Mouse (Mus musculus): ENCODE data around the gene Ctcf. TPM values are rescaled to one million over a fixed set of nuclear protein-coding genes. Genes with fewer than 3 reads are reported as not detected.

Ctcf gene
- polyA plus RNA-seq, 1 experiment from 2014 or later: 152 TPM

- Histone ChIP-seq H3K9me3 (no peaks in the 10 kb centered on the region), H3K27ac (replicated peaks) (no peak overlapping the region), H3K27me3 (no peaks in the 10 kb centered on the region), H3K4me2 (replicated peaks) (peak overlapping the region; percentile 61), H3K4me3 (peak overlapping the region; percentile 56), H3K9ac (replicated peaks) (peak overlapping the region; percentile 64), H3K36me3 (peaks cover 29% of the 10 kb centered on the region), H3K4me1 (peaks cover 25% of the 10 kb centered on the region)
- 83% methylated on average over 30 of the region's 30 CpGs for WGBS
- ATAC-seq (replicated peaks): no peak
Measured at GRCm38 (mm10) chr8:105695080-105695780, 58.9 kb downstream of the Ctcf start.

- H3K4me2 ChIP-seq (replicated peaks): no peak overlapping the region
- no peaks in the 10 kb centered on the region for H3K27me3 ChIP-seq
- ATAC-seq (replicated peaks): no peak
- peaks cover 29% of the 10 kb centered on the region for H3K36me3 ChIP-seq
- WGBS: 92% methylated on average over 17 of the region's 17 CpGs
- H3K4me1 ChIP-seq: peaks cover 35% of the 10 kb centered on the region
- H3K27ac ChIP-seq (replicated peaks): no peak overlapping the region
- no peak overlapping the region for H3K9ac ChIP-seq (replicated peaks)
- H3K9me3 ChIP-seq: no peaks in the 10 kb centered on the region
- no peak overlapping the region for H3K4me3 ChIP-seq
Measured at GRCm38 (mm10) chr8:105697196-105697780, 60.9 kb downstream of the Ctcf start.

- Histone ChIP-seq H3K27ac (replicated peaks) (no peak overlapping the region), H3K4me1 (peaks cover 38% of the 10 kb centered on the region), H3K4me2 (replicated peaks) (no peak overlapping the region), H3K36me3 (peaks cover 36% of the 10 kb centered on the region), H3K9ac (replicated peaks) (no peak overlapping the region), H3K27me3 (no peaks in the 10 kb centered on the region), H3K4me3 (no peak overlapping the region), H3K9me3 (no peaks in the 10 kb centered on the region)
- WGBS: 89% methylated on average over 5 of the region's 5 CpGs
- no peak for ATAC-seq (replicated peaks)
Measured at GRCm38 (mm10) chr8:105698734-105699133, 62.4 kb downstream of the Ctcf start.

- Histone ChIP-seq H3K4me1 (peaks cover 31% of the 10 kb centered on the region), H3K4me3 (peak overlapping the region; percentile 58), H3K36me3 (peaks cover 38% of the 10 kb centered on the region), H3K4me2 (replicated peaks) (peak overlapping the region; percentile 96), H3K27me3 (no peaks in the 10 kb centered on the region), H3K27ac (replicated peaks) (no peak overlapping the region), H3K9me3 (no peaks in the 10 kb centered on the region), H3K9ac (replicated peaks) (peak overlapping the region; percentile 60; the same call in 1 of the 2 replicates)
- ATAC-seq (replicated peaks): no peak
- 93% methylated on average over 11 of the region's 11 CpGs for WGBS
Measured at GRCm38 (mm10) chr8:105699488-105700215, 63.3 kb downstream of the Ctcf start.

GRCm38 (mm10) chr8:105700566-105700965 lies 64.2 kb downstream of the Ctcf start:
- under 1% methylated on average over 21 of the region's 21 CpGs for WGBS
- peak overlapping the region; percentile 60 for H3K9ac ChIP-seq (replicated peaks)
- H3K27me3 ChIP-seq: no peaks in the 10 kb centered on the region
- H3K4me2 ChIP-seq (replicated peaks): peak overlapping the region; percentile 96
- peaks cover 22% of the 10 kb centered on the region for H3K4me1 ChIP-seq
- peaks cover 38% of the 10 kb centered on the region for H3K36me3 ChIP-seq
- ATAC-seq (replicated peaks): peak; percentile 44
- peak overlapping the region; percentile 95 for H3K27ac ChIP-seq (replicated peaks)
- H3K9me3 ChIP-seq: no peaks in the 10 kb centered on the region
- peak overlapping the region; percentile 58 for H3K4me3 ChIP-seq

- peak within 1 kb of the TSS; percentile 96 for H3K4me2 ChIP-seq (replicated peaks)
- no peaks in the 10 kb centered on the region for H3K27me3 ChIP-seq
- peak within 1 kb of the TSS; percentile 61 for H3K9ac ChIP-seq (replicated peaks)
- no peaks in the 10 kb centered on the region for H3K9me3 ChIP-seq
- peak; percentile 73 for ATAC-seq (replicated peaks)
- H3K36me3 ChIP-seq: peaks cover 35% of the 10 kb centered on the region
- under 1% methylated on average over 60 of the region's 60 CpGs for WGBS
- peaks cover 22% of the 10 kb centered on the region for H3K4me1 ChIP-seq
- H3K4me3 ChIP-seq: peak within 1 kb of the TSS; percentile 58
- peak within 1 kb of the TSS; percentile 95 for H3K27ac ChIP-seq (replicated peaks)
Measured at GRCm38 (mm10) chr8:105700966-105701824, 64.8 kb downstream of the Ctcf start, which contains the start of the genes Acd and Pard6a. Gene Acd, minus strand, starts transcription at chr8:105701102. Gene Pard6a, plus strand, starts transcription at chr8:105701148.

GRCm38 (mm10) chr8:105702001-105702401 lies 65.6 kb downstream of the Ctcf start:
- Histone ChIP-seq H3K9ac (replicated peaks) (peak overlapping the region; percentile 61), H3K4me3 (peak overlapping the region; percentile 58), H3K9me3 (no peaks in the 10 kb centered on the region), H3K27me3 (no peaks in the 10 kb centered on the region), H3K4me1 (peaks cover 30% of the 10 kb centered on the region), H3K36me3 (peaks cover 27% of the 10 kb centered on the region), H3K27ac (replicated peaks) (peak overlapping the region; percentile 95), H3K4me2 (replicated peaks) (peak overlapping the region; percentile 96)
- ATAC-seq (replicated peaks): peak; percentile 26
- WGBS: 29% methylated on average over 18 of the region's 18 CpGs

- Histone ChIP-seq H3K4me2 (replicated peaks) (no peak overlapping the region), H3K9ac (replicated peaks) (no peak overlapping the region), H3K4me1 (peaks cover 37% of the 10 kb centered on the region), H3K9me3 (no peaks in the 10 kb centered on the region), H3K27me3 (no peaks in the 10 kb centered on the region), H3K27ac (replicated peaks) (no peak overlapping the region), H3K4me3 (0 out of 2 replicates have a peak overlapping the region, but pooled peaks have one; percentile 58), H3K36me3 (peaks cover 19% of the 10 kb centered on the region)
- 90% methylated on average over 24 of the region's 24 CpGs for WGBS
- ATAC-seq (replicated peaks): no peak
Measured at GRCm38 (mm10) chr8:105702731-105703415, 66.5 kb downstream of the Ctcf start.

GRCm38 (mm10) chr8:105704146-105704812 lies 67.9 kb downstream of the Ctcf start:
- no peak overlapping the region for H3K4me3 ChIP-seq
- H3K4me1 ChIP-seq: peaks cover 40% of the 10 kb centered on the region
- ATAC-seq (replicated peaks): no peak
- no peak overlapping the region for H3K4me2 ChIP-seq (replicated peaks)
- no peak overlapping the region for H3K9ac ChIP-seq (replicated peaks)
- no peaks in the 10 kb centered on the region for H3K9me3 ChIP-seq
- 93% methylated on average over 34 of the region's 34 CpGs for WGBS
- peaks cover 9% of the 10 kb centered on the region for H3K36me3 ChIP-seq
- H3K27me3 ChIP-seq: no peaks in the 10 kb centered on the region
- H3K27ac ChIP-seq (replicated peaks): no peak overlapping the region

- WGBS: 94% methylated on average over 6 of the region's 6 CpGs
- H3K4me1 ChIP-seq: peaks cover 34% of the 10 kb centered on the region
- no peak overlapping the region for H3K27ac ChIP-seq (replicated peaks)
- no peaks in the 10 kb centered on the region for H3K9me3 ChIP-seq
- peaks cover 9% of the 10 kb centered on the region for H3K36me3 ChIP-seq
- H3K4me2 ChIP-seq (replicated peaks): no peak overlapping the region
- H3K4me3 ChIP-seq: no peak overlapping the region
- H3K27me3 ChIP-seq: no peaks in the 10 kb centered on the region
- ATAC-seq (replicated peaks): no peak
- H3K9ac ChIP-seq (replicated peaks): no peak overlapping the region
Measured at GRCm38 (mm10) chr8:105704955-105705354, 68.6 kb downstream of the Ctcf start.

All from forebrain, embryonic 15.5 days (tissue).